Mouse (Mus musculus) C2C12 (cell line): ENCODE data around the gene Spint5.

Experiments used
- CTCF ChIP-seq: IDR thresholded peaks from one replicate; pipeline ENCODE4 v1.5.1; 2011; ENCODE audit not compliant: control insufficient read depth, insufficient read depth, insufficient read length
- FOSL1 ChIP-seq: IDR thresholded peaks from one replicate; pipeline ENCODE4 v1.8.0; 2011; ENCODE audit warnings: mild to moderate bottlenecking, low read length; ENCODE audit not compliant: poor library complexity, insufficient read depth, severe bottlenecking
- MAX ChIP-seq: IDR thresholded peaks from one replicate; pipeline ENCODE4 v1.6.1; 2011; ENCODE audit warnings: mild to moderate bottlenecking, control low read depth
- MYOD1 ChIP-seq: IDR thresholded peaks from one replicate; pipeline ENCODE4 v1.6.1; 2011; ENCODE audit warnings: low read depth; ENCODE audit not compliant: control insufficient read depth, insufficient read length
- USF1 ChIP-seq: IDR thresholded peaks from one replicate; pipeline ENCODE4 v1.6.1; 2011; ENCODE audit warnings: low read depth, mild to moderate bottlenecking, control low read depth, moderate library complexity

- TF ChIP-seq CTCF (no peak), USF1 (no peak), FOSL1 (no peak), MAX (no peak), MYOD1 (no peak)
Observed at GRCm38 (mm10) chr2:164757841-164758240, 42.7 kb downstream of the Spint5 start.
